Mouse (Mus musculus): ENCODE data around the gene Pdk1. TPM values are rescaled to one million over a fixed set of nuclear protein-coding genes. Genes with fewer than 3 reads are reported as not detected.

Pdk1 gene
- polyA plus RNA-seq, 1 experiment from 2014 or later, result 27.1 TPM

GRCm38 (mm10) chr2:71855076-71855475 lies 17.9 kb upstream of the Pdk1 start:
- no peak for DNase-seq

GRCm38 (mm10) chr2:71863531-71864173 lies 9.4 kb upstream of the Pdk1 start:
- H3K27ac ChIP-seq (ENCODE audit: low read depth), result no peak overlapping the region
- H3K9me3 ChIP-seq (ENCODE audit: low read length), result no peaks in the 10 kb centered on the region
- peaks cover 13% of the 10 kb centered on the region for H3K4me1 ChIP-seq (ENCODE audit: insufficient read depth)
- H3K4me3 ChIP-seq (ENCODE audit: low read depth, low read length), result no peak overlapping the region
- no peak overlapping the region for H3K4me2 ChIP-seq (ENCODE audit: low read depth, low read length)
- H3K9ac ChIP-seq (replicated peaks), result no peak overlapping the region
- H3K27me3 ChIP-seq (ENCODE audit: insufficient read depth, low read length), result no peaks in the 10 kb centered on the region
- H3K36me3 ChIP-seq (replicated peaks; ENCODE audit: insufficient read depth, low read length), result no peaks in the 10 kb centered on the region
- DNase-seq, result no peak
- WGBS (ENCODE audit: insufficient replicate concordance), result 57% methylated on average over 5 of the region's 5 CpGs
- TF ChIP-seq CTCF (IDR thresholded peaks at IDR 0.05; ENCODE audit: low read depth) (no peak), EP300 (IDR thresholded peaks at IDR 0.05; ENCODE audit: low read depth) (no peak)
- no peak for ATAC-seq

More at GRCm38 (mm10) chr2:71855076-71855475, 17.9 kb upstream of the Pdk1 start:
- Histone ChIP-seq H3K36me3 (replicated peaks; ENCODE audit: insufficient read depth, low read length) (no peaks in the 10 kb centered on the region), H3K9ac (replicated peaks) (no peak overlapping the region), H3K4me3 (ENCODE audit: low read depth, low read length) (no peak overlapping the region), H3K4me2 (ENCODE audit: low read depth, low read length) (no peak overlapping the region), H3K27ac (ENCODE audit: low read depth) (no peak overlapping the region), H3K27me3 (ENCODE audit: insufficient read depth, low read length) (no peaks in the 10 kb centered on the region), H3K9me3 (ENCODE audit: low read length) (no peaks in the 10 kb centered on the region), H3K4me1 (ENCODE audit: insufficient read depth) (no peaks in the 10 kb centered on the region)
- WGBS (ENCODE audit: insufficient replicate concordance), result 63% methylated on average over 5 of the region's 5 CpGs
- no peak for ATAC-seq
- TF ChIP-seq CTCF (IDR thresholded peaks at IDR 0.05; ENCODE audit: low read depth), result no peak
- TF ChIP-seq EP300 (IDR thresholded peaks at IDR 0.05; ENCODE audit: low read depth), result no peak

- H3K9me3 ChIP-seq (ENCODE audit: low read length), result no peaks in the 10 kb centered on the region
- WGBS (ENCODE audit: insufficient replicate concordance), result 42% methylated on average over 3 of the region's 3 CpGs
Measured at GRCm38 (mm10) chr2:71865022-71865421, 8.0 kb upstream of the Pdk1 start.

GRCm38 (mm10) chr2:71865935-71866334 lies 7.1 kb upstream of the Pdk1 start:
- 43% methylated on average over 3 of the region's 3 CpGs for WGBS (ENCODE audit: insufficient replicate concordance)
- no peaks in the 10 kb centered on the region for H3K9me3 ChIP-seq (ENCODE audit: low read length)
- no peak overlapping the region for H3K4me2 ChIP-seq (ENCODE audit: low read depth, low read length)
- H3K4me1 ChIP-seq (ENCODE audit: insufficient read depth), result peaks cover 13% of the 10 kb centered on the region
- DNase-seq (no peak), ATAC-seq (no peak)
- H3K9ac ChIP-seq (replicated peaks), result no peak overlapping the region
- no peaks in the 10 kb centered on the region for H3K36me3 ChIP-seq (replicated peaks; ENCODE audit: insufficient read depth, low read length)
- H3K4me3 ChIP-seq (ENCODE audit: low read depth, low read length), result no peak overlapping the region
- TF ChIP-seq EP300 (IDR thresholded peaks at IDR 0.05; ENCODE audit: low read depth) (no peak), CTCF (IDR thresholded peaks at IDR 0.05; ENCODE audit: low read depth) (no peak)
- no peaks in the 10 kb centered on the region for H3K27me3 ChIP-seq (ENCODE audit: insufficient read depth, low read length)
- H3K27ac ChIP-seq (ENCODE audit: low read depth), result peak overlapping the region; percentile 75

More at GRCm38 (mm10) chr2:71865022-71865421, 8.0 kb upstream of the Pdk1 start:
- DNase-seq (no peak), ATAC-seq (no peak)
- H3K36me3 ChIP-seq (replicated peaks; ENCODE audit: insufficient read depth, low read length), result no peaks in the 10 kb centered on the region
- no peak overlapping the region for H3K4me2 ChIP-seq (ENCODE audit: low read depth, low read length)
- no peak overlapping the region for H3K4me3 ChIP-seq (ENCODE audit: low read depth, low read length)
- peaks cover 13% of the 10 kb centered on the region for H3K4me1 ChIP-seq (ENCODE audit: insufficient read depth)
- H3K27me3 ChIP-seq (ENCODE audit: insufficient read depth, low read length), result no peaks in the 10 kb centered on the region
- no peak overlapping the region for H3K27ac ChIP-seq (ENCODE audit: low read depth)
- no peak overlapping the region for H3K9ac ChIP-seq (replicated peaks)
- TF ChIP-seq CTCF (IDR thresholded peaks at IDR 0.05; ENCODE audit: low read depth), result no peak
- TF ChIP-seq EP300 (IDR thresholded peaks at IDR 0.05; ENCODE audit: low read depth), result no peak

GRCm38 (mm10) chr2:71866565-71866964 lies 6.5 kb upstream of the Pdk1 start:
- WGBS (ENCODE audit: insufficient replicate concordance), result 8% methylated on average over 1 of the region's 1 CpGs
- TF ChIP-seq EP300 (IDR thresholded peaks at IDR 0.05; ENCODE audit: low read depth), result no peak
- TF ChIP-seq CTCF (IDR thresholded peaks at IDR 0.05; ENCODE audit: low read depth), result no peak
- Histone ChIP-seq H3K9me3 (ENCODE audit: low read length) (no peaks in the 10 kb centered on the region), H3K4me3 (ENCODE audit: low read depth, low read length) (no peak overlapping the region), H3K27me3 (ENCODE audit: insufficient read depth, low read length) (no peaks in the 10 kb centered on the region), H3K36me3 (replicated peaks; ENCODE audit: insufficient read depth, low read length) (no peaks in the 10 kb centered on the region), H3K4me2 (ENCODE audit: low read depth, low read length) (no peak overlapping the region), H3K27ac (ENCODE audit: low read depth) (peak overlapping the region; percentile 75), H3K9ac (replicated peaks) (no peak overlapping the region), H3K4me1 (ENCODE audit: insufficient read depth) (peaks cover 13% of the 10 kb centered on the region)
- DNase-seq, result no peak
- ATAC-seq, result no peak

- Histone ChIP-seq H3K27ac (ENCODE audit: low read depth) (peak overlapping the region; percentile 75), H3K9me3 (ENCODE audit: low read length) (no peaks in the 10 kb centered on the region), H3K4me3 (ENCODE audit: low read depth, low read length) (no peak overlapping the region), H3K36me3 (replicated peaks; ENCODE audit: insufficient read depth, low read length) (no peaks in the 10 kb centered on the region), H3K4me1 (ENCODE audit: insufficient read depth) (peaks cover 14% of the 10 kb centered on the region), H3K27me3 (ENCODE audit: insufficient read depth, low read length) (no peaks in the 10 kb centered on the region), H3K9ac (replicated peaks) (no peak overlapping the region), H3K4me2 (ENCODE audit: low read depth, low read length) (peak overlapping the region; percentile 4; the same call in 1 of the 2 replicates)
- DNase-seq (no peak), ATAC-seq (peak; percentile 25; the same call in 1 of the 2 replicates)
- WGBS (ENCODE audit: insufficient replicate concordance), result 41% methylated on average over 3 of the region's 3 CpGs
- no peak for TF ChIP-seq EP300 (IDR thresholded peaks at IDR 0.05; ENCODE audit: low read depth)
- no peak for TF ChIP-seq CTCF (IDR thresholded peaks at IDR 0.05; ENCODE audit: low read depth)
Measured at GRCm38 (mm10) chr2:71867019-71867418, 6.0 kb upstream of the Pdk1 start.

Data from liver, postnatal 0 days (tissue).